Mouse (Mus musculus) testis, adult 2 months (tissue): ENCODE data around the gene Sorcs2.

Experiments
- CTCF ChIP-seq: fragments of 200-500 bp; IDR thresholded peaks from 2 replicates; pipeline ENCODE4 v1.5.1; 2012; ENCODE audit warnings: low read depth, mild to moderate bottlenecking, inconsistent platforms, low read length, moderate library complexity; ENCODE audit not compliant: control insufficient read depth, insufficient read depth, insufficient replicate concordance
- POLR2A ChIP-seq: fragments of 200-500 bp; IDR thresholded peaks from 2 replicates; pipeline ENCODE4 v1.6.1; 2012; ENCODE audit warnings: low read depth, mild to moderate bottlenecking, inconsistent platforms, low read length, moderate library complexity; ENCODE audit not compliant: control insufficient read depth

DNA sequence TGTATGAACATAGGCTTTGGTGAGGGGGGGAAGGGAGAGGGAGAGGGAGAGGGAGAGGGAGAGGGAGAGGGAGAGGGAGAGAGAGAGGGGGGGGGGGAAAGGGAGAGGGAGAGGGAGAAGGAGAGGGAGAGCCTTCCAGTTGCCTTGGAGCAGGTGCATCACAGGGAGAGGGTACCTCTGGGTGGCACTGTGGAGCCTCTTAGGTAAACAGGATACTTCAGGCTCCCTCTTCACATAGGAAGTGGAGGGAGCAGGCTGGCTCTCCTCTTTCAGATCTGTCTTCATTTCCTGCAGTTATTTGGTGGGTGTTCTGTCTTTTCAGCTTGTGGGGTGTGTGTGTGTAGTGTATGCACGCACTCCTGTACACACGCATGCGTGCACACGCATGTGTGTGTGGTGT is 256.8 kb downstream of the Sorcs2 start:
- TF ChIP-seq POLR2A = no peak
- no peak for TF ChIP-seq CTCF
